Mouse (Mus musculus): ENCODE results near the gene Nmb. TPM values are rescaled to one million over a fixed set of nuclear protein-coding genes. Genes with fewer than 3 reads are reported as not detected.

Nmb gene
- polyA plus RNA-seq, 1 experiment from 2014 or later = 7.6 TPM

DNA sequence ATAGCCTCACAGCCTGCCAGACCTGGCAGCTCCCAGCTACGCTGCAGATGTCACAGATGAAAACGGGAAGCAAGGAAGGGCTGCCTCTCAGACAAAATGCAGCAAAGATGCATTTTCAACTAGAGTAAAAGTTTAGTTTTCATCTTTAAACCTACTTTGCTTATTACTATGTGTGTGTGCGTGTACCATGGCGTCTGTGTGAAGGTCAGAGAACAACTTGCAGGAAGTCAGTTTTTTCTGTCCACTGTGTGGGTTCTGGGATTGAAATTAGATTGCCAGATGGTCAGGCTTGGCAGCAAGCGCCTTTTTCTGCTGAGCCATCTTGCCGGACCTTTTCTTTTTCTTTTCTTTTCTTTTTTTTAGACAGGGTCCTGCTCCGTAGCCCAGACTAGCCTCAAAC, 10.7 kb downstream of the Nmb start:
- Histone ChIP-seq H3K27ac (peak overlapping the region; percentile 32), H3K27me3 (no peaks in the 10 kb centered on the region), H3K4me1 (peaks cover 6% of the 10 kb centered on the region), H3K9ac (no peak overlapping the region), H3K4me2 (no peak overlapping the region), H3K36me3 (ENCODE audit: poor library complexity, severe bottlenecking) (peaks cover 79% of the 10 kb centered on the region), H3K4me3 (no peak overlapping the region), H3K9me3 (replicated peaks) (no peaks in the 10 kb centered on the region)
- ATAC-seq = no peak
- WGBS = 84% methylated on average over 7 of the region's 7 CpGs

DNA sequence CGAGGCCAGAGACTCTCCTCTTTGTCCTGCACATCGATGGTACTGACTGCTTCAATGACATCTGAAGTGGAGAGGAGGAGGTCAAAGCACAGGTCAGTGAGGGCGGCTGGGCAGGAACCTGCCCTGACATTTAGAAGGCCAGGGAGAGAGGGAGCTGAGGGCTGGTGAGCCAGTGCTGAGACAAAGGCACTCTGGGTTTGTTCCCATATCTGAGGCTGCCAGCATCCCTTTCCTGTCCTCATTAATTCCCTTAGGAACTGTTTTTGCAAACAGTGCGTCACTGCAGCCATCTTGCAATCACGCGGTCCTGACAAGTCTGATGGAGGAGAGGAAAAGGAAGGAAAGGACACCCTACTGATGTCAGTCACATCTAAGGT, 11.1 kb downstream of the Nmb start:
- Histone ChIP-seq H3K9me3 (replicated peaks) (no peaks in the 10 kb centered on the region), H3K27me3 (no peaks in the 10 kb centered on the region), H3K4me3 (no peak overlapping the region), H3K9ac (0 out of 2 replicates have a peak overlapping the region, but pooled peaks have one; percentile 2), H3K36me3 (ENCODE audit: poor library complexity, severe bottlenecking) (peaks cover 79% of the 10 kb centered on the region), H3K4me1 (peaks cover 11% of the 10 kb centered on the region), H3K27ac (peak overlapping the region; percentile 32), H3K4me2 (no peak overlapping the region)
- no peak for ATAC-seq
- WGBS = 83% methylated on average over 6 of the region's 6 CpGs

DNA sequence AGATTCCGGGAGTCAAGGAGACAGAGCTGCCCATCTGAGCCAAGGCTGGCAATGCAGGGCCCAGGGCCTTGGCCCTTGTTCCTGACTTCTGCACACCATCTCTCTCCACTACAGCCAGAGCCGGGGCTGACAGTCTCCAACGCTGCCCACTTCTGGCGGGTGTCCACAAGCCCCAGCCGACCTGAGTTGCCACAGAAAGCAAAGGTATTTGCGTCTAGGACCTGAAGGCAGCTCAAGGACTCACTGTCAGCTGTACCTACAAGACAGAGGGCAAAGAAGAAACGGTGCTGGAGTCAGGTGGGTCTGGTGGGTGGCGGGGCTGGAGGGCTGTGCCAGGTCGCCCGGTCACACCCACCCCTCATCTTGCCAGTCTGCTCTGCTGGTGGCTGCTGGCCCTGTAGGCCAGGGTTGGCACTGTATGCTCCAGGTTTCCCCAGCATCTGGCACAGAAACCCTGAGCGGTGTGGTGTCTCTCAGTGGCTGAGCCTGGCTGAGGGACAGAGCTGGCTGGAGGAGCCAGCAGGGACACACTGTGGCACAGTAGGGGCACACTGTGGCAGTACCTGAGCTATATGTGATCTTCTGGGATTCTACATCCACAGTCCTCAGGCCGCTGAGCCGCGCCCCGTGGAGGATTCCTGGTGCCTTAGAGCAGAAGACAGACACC, 11.7 kb downstream of the Nmb start:
- H3K36me3 ChIP-seq (ENCODE audit: poor library complexity, severe bottlenecking) = peaks cover 75% of the 10 kb centered on the region
- no peaks in the 10 kb centered on the region for H3K9me3 ChIP-seq (replicated peaks)
- H3K9ac ChIP-seq = 0 out of 2 replicates have a peak overlapping the region, but pooled peaks have one; percentile 2
- no peaks in the 10 kb centered on the region for H3K27me3 ChIP-seq
- no peak for ATAC-seq
- H3K4me2 ChIP-seq = no peak overlapping the region
- H3K27ac ChIP-seq = peak overlapping the region; percentile 32
- H3K4me1 ChIP-seq = peaks cover 13% of the 10 kb centered on the region
- 93% methylated on average over 15 of the region's 15 CpGs for WGBS
- H3K4me3 ChIP-seq = no peak overlapping the region

DNA sequence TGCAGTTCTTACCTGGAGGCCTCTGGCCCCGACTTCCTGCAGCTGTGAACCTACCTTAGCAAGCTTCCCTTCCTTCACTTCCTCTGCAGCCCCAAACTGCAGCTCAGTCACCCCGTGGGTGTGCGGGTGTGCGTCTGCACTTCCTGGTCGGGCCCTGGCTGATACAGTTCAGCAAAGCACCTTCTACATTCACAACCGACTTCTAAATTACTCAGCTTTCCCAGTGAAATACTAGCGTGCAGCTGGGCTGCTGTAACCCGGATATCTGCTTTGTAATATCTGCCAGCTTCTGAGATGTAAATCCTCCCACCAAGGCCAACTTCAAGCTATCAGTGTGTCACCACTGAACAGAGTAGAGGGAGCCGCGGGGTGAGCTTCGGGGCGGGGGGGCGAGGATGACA, 15.0 kb downstream of the Nmb start:
- no peaks in the 10 kb centered on the region for H3K27me3 ChIP-seq
- peak overlapping the region; percentile 43; the same call in 1 of the 2 replicates for H3K9ac ChIP-seq
- no peak overlapping the region for H3K4me2 ChIP-seq
- no peak overlapping the region for H3K4me3 ChIP-seq
- peaks cover 13% of the 10 kb centered on the region for H3K4me1 ChIP-seq
- peak overlapping the region; percentile 87 for H3K27ac ChIP-seq
- ATAC-seq = no peak
- H3K9me3 ChIP-seq (replicated peaks) = no peaks in the 10 kb centered on the region
- 86% methylated on average over 13 of the region's 13 CpGs for WGBS
- peaks cover 48% of the 10 kb centered on the region for H3K36me3 ChIP-seq (ENCODE audit: poor library complexity, severe bottlenecking)

DNA sequence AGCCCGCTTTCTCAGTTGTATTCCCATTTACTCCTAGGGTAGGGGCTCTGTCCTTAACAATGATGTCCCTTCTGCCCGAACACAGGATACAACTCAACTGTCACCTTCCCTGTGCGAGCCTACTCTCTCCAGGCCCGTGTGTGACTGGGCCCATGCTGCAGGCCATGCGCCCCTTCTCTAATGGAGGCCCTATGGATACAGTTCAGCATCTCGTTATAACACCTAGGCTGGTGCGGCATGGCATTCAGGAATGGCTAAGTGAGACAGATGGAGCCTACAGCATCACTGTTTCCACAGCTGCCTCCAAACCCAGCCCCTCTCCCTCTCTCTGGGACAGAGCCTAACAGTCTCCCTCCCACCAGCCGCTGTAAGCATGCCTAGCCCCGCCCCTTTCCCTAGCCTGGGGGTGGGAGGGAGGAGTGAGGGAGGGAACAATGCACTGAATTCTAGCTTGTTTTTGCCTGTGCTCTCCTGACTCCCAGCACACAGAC, 15.8 kb downstream of the Nmb start:
- H3K36me3 ChIP-seq (ENCODE audit: poor library complexity, severe bottlenecking) = peaks cover 46% of the 10 kb centered on the region
- H3K9me3 ChIP-seq (replicated peaks) = no peaks in the 10 kb centered on the region
- peak overlapping the region; percentile 43 for H3K9ac ChIP-seq
- no peaks in the 10 kb centered on the region for H3K27me3 ChIP-seq
- peak overlapping the region; percentile 87 for H3K27ac ChIP-seq
- 44% methylated on average over 8 of the region's 9 CpGs for WGBS
- no peak overlapping the region for H3K4me3 ChIP-seq
- ATAC-seq = peak; percentile 87
- peaks cover 13% of the 10 kb centered on the region for H3K4me1 ChIP-seq
- 0 out of 2 replicates have a peak overlapping the region, but pooled peaks have one; percentile 10 for H3K4me2 ChIP-seq

DNA sequence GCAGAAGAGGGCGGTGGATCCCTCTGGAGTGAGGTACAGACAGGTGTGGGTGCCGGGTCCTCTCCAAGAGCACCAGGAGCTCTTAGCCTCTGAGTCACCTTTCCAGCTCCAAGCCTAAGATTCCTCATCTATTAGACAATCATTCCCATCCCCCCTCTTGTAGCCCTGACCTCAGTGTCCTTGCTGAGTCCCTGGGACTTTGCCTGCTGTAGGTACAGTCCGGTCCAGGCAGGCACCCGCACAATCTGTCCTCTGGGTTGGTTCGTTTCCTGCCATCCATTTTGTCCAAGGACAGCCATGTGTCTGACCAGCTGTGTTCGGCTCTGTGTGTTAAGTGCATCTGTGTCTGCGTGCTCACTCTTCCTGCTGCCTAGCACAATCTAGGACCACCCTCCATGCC, 16.3 kb downstream of the Nmb start:
- WGBS = 78% methylated on average over 7 of the region's 7 CpGs
- H3K27ac ChIP-seq = peak overlapping the region; percentile 87
- H3K9ac ChIP-seq = peak overlapping the region; percentile 8; the same call in 1 of the 2 replicates
- no peaks in the 10 kb centered on the region for H3K27me3 ChIP-seq
- H3K4me1 ChIP-seq = peaks cover 13% of the 10 kb centered on the region
- peaks cover 41% of the 10 kb centered on the region for H3K36me3 ChIP-seq (ENCODE audit: poor library complexity, severe bottlenecking)
- H3K9me3 ChIP-seq (replicated peaks) = no peaks in the 10 kb centered on the region
- peak; percentile 34 for ATAC-seq
- 0 out of 2 replicates have a peak overlapping the region, but pooled peaks have one; percentile 10 for H3K4me2 ChIP-seq
- no peak overlapping the region for H3K4me3 ChIP-seq

DNA sequence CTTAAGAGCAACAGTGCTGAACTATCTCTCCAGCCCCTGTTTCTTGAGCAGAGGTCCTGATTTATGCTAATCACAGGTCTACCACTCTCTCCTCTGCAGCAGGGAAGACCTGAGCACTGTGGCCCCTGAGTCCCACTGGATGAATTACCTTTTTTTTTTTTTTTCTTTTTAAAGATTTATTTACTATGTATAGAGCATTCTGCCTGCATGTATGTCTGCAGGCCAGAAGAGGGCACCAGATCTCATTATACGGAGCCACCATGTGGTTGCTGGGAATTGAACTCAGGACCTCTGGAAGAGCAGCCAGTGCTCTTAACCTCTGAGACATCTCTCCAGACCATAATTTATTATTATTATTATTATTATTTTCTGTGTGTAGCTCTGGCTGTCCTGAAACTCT, 19.2 kb downstream of the Nmb start:
- Histone ChIP-seq H3K4me2 (no peak overlapping the region), H3K27ac (no peak overlapping the region), H3K4me1 (peaks cover 16% of the 10 kb centered on the region), H3K4me3 (no peak overlapping the region), H3K9ac (no peak overlapping the region), H3K27me3 (no peaks in the 10 kb centered on the region), H3K36me3 (ENCODE audit: poor library complexity, severe bottlenecking) (peaks cover 12% of the 10 kb centered on the region), H3K9me3 (replicated peaks) (no peaks in the 10 kb centered on the region)
- no peak for ATAC-seq
- WGBS = 26% methylated on average over 1 of the region's 1 CpGs

DNA sequence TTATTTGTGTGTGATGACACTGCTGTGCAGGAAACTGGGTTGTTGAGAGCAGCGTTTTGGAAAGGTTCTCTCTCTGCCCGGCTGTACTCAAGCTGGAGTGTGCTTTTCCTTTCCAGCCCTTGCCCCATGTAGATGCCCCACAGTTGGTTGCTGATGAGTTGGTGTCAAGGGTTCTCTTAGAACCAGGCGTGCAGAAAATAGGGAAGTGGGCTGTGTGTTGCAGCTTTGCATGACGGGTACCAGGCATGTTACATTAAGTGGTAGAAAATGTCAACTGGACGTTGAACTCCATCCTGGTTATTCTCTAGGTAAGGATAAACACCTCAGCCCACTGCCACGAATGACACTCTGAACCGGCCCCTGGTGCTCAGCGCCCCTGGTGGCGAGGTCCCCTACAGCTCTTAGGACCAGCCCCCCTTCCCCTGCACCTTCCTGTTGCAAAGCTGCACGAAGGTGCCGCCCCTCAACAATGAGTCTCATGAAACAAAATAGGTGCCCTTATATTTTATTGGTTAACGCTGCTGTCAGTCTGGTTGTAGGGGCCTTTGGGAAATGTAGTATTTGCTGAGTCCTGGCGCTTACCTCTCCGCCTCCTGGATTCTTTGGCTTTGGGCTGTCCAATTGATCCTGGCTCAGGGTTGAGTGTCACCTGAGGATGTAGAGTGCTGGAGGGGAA, 21.9 kb downstream of the Nmb start:
- peak; percentile 87 for ATAC-seq
- Histone ChIP-seq H3K4me1 (0 out of 2 replicates have a peak, but pooled peaks cover 3% of the 10 kb centered on the region), H3K36me3 (ENCODE audit: poor library complexity, severe bottlenecking) (peaks cover 7% of the 10 kb centered on the region), H3K9ac (no peak overlapping the region), H3K27ac (no peak overlapping the region), H3K9me3 (replicated peaks) (no peaks in the 10 kb centered on the region), H3K4me2 (peak overlapping the region; percentile 45), H3K4me3 (no peak overlapping the region), H3K27me3 (no peaks in the 10 kb centered on the region)
- WGBS = 25% methylated on average over 14 of the region's 14 CpGs

DNA sequence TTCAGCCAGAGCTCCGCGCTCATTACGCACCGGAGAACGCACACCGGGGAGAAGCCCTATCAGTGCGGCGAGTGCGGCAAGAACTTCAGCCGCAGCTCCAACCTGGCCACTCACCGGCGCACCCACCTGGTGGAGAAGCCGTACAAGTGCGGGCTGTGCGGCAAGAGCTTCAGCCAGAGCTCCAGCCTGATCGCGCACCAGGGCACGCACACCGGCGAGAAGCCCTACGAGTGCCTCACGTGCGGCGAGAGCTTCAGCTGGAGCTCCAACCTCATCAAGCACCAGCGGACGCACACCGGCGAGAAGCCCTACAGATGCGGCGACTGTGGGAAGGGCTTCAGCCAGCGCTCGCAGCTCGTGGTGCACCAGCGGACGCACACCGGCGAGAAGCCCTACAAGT, 29.1 kb downstream of the Nmb start:
- ATAC-seq = no peak
- H3K27ac ChIP-seq = no peak overlapping the region
- H3K4me1 ChIP-seq = no peaks in the 10 kb centered on the region
- H3K36me3 ChIP-seq (ENCODE audit: poor library complexity, severe bottlenecking) = peaks cover 76% of the 10 kb centered on the region
- no peak overlapping the region for H3K4me3 ChIP-seq
- peaks cover 28% of the 10 kb centered on the region for H3K27me3 ChIP-seq
- WGBS = 18% methylated on average over 37 of the region's 37 CpGs
- H3K9ac ChIP-seq = no peak overlapping the region
- no peaks in the 10 kb centered on the region for H3K9me3 ChIP-seq (replicated peaks)
- H3K4me2 ChIP-seq = no peak overlapping the region

DNA sequence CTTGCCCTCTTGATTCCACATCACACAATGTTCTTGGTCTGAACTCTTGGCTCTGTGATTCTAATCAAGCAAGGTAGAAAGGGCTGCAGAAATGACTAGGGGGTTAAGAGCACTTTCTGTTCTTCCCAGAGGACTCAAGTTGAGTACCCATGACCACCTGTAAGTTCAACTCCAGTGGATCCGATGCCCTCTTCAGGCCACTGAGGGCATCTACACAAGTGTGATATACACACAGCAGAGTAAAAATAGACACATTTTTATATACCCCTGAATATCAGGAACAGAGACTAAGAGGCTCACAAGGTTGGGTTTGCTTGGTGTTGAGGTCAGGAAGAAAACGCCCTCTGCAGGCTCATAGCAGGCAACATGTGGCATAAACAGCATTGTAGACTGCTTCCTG, 31.2 kb downstream of the Nmb start:
- Histone ChIP-seq H3K27ac (no peak overlapping the region), H3K9me3 (replicated peaks) (no peaks in the 10 kb centered on the region), H3K4me2 (no peak overlapping the region), H3K4me1 (no peaks in the 10 kb centered on the region), H3K27me3 (peaks cover 28% of the 10 kb centered on the region), H3K4me3 (no peak overlapping the region), H3K36me3 (ENCODE audit: poor library complexity, severe bottlenecking) (peaks cover 89% of the 10 kb centered on the region), H3K9ac (no peak overlapping the region)
- WGBS = 98% methylated on average over 2 of the region's 2 CpGs
- ATAC-seq = no peak

DNA sequence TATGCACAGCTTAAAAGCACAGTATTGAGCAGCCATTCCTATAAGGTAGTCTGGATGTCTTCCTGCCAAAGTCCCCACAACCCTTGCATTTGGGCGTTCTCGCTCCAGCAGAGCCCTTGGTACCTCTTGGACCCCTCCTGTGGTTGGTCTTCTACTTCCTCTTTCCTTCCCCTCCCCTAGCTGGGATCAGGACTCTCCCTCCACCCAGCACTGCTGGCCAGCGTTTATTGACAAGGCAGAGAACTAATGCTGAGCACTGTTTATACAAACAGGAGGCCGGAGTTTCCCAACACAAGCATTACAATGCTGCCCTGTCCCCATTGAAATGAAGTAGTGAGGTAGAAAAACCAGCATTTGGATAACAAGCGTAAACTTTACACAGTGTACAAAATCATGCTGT, 31.8 kb downstream of the Nmb start:
- 84% methylated on average over 5 of the region's 5 CpGs for WGBS
- H3K36me3 ChIP-seq (ENCODE audit: poor library complexity, severe bottlenecking) = peaks cover 95% of the 10 kb centered on the region
- peaks cover 28% of the 10 kb centered on the region for H3K27me3 ChIP-seq
- H3K4me3 ChIP-seq = no peak overlapping the region
- H3K9ac ChIP-seq = no peak overlapping the region
- no peak for ATAC-seq
- H3K27ac ChIP-seq = no peak overlapping the region
- H3K4me1 ChIP-seq = no peaks in the 10 kb centered on the region
- H3K4me2 ChIP-seq = no peak overlapping the region
- no peaks in the 10 kb centered on the region for H3K9me3 ChIP-seq (replicated peaks)

DNA sequence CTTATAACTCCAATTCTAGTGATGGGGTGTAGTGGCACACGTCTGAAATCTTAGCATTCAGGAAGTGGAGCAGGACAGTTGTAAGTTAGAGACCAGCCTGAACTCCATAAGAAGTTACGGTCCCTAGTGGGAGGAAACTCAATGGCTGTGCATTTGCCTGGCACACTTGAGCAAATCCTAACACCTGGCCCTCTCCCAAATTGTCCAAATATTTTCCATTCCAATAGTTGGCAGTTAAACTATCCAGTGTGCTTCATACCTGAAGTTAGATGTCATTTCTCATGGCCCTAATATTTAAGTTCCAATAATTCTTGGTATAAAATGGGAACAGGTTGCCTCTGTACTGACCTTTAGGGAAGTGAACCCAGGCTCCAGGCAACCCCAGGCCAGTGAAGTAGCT, 36.2 kb downstream of the Nmb start:
- H3K4me2 ChIP-seq = no peak overlapping the region
- H3K27ac ChIP-seq = no peak overlapping the region
- H3K27me3 ChIP-seq = peaks cover 4% of the 10 kb centered on the region
- ATAC-seq = no peak
- H3K4me1 ChIP-seq = peaks cover 29% of the 10 kb centered on the region
- H3K9me3 ChIP-seq (replicated peaks) = no peaks in the 10 kb centered on the region
- H3K4me3 ChIP-seq = no peak overlapping the region
- 89% methylated on average over 2 of the region's 2 CpGs for WGBS
- H3K36me3 ChIP-seq (ENCODE audit: poor library complexity, severe bottlenecking) = peaks cover 95% of the 10 kb centered on the region
- no peak overlapping the region for H3K9ac ChIP-seq

All from forebrain, embryonic 13.5 days (tissue).